Mouse (Mus musculus): ENCODE measurements around the gene Toe1.

The Toe1 gene

GRCm38 (mm10) chr4:116792453-116792852 lies 15.0 kb downstream of the Toe1 start:
- no peak for DNase-seq (ENCODE audit: low spot score)

- peak; percentile 93 for DNase-seq (ENCODE audit: low spot score)
These were observed 18.5 kb downstream of the Toe1 start for GRCm38 (mm10) chr4:116788956-116789355.

DNA sequence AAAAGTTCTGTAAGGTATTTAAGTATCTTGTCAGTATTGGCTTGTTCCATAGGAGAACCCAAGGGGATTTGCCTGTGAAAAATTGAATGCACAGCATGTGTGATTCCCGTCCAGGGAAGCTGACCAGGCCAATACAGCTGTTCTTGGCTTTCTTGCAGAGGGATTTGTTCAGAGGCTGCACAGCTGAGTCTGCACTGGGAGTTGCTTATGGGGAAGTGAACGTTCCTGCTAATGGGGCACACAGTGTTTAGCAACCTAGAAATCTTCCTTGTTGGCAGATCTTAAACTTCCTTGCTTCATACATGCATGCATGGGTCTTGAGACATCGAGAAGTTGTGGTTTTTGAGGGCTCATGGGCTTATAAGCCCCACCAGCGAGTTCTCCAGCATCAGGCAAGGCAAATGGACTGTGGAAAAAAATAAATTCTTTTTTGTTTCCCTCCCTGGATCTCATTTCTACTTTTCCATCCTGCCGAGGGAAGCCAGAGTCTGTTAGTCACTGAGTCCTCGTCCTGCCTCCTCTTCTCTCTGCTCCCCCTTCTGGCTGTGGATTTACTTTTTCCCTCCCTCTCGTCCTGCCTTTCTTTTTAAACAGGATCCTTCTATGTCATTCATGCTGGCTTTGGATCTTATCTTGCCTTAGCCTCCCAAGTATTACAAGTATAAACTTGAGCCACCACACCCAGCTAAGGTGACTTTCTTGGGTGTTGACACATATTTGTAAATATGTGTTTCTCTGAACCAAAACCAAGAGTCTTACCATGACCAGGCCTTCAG lies 19.3 kb downstream of the Toe1 start:
- DNase-seq (ENCODE audit: low spot score): no peak

- no peak for DNase-seq (ENCODE audit: low spot score)
These were observed 20.9 kb downstream of the Toe1 start for GRCm38 (mm10) chr4:116786587-116786986.

GRCm38 (mm10) chr4:116782171-116782570 lies 25.3 kb downstream of the Toe1 start:
- DNase-seq (ENCODE audit: low spot score): peak; percentile 36

DNA sequence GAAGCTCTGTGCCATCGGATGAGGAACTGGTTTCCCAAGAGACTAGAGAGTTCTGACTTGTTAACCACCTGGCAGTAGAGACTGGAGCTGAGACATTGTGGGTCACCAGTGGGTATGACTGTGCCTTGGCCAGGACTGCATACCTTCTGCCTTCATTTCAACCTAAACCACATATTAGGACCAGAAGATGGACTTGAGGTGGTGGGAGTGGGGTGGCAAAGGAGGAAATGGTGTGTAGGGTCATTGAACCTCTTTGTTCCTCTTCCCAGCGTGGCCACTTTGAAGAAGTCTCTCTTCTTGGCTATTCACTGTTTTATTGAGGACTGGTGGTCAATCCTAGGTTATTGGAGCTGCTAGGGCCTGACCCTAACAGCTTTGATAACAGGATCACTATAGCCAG lies 26.1 kb downstream of the Toe1 start:
- no peak for DNase-seq (ENCODE audit: low spot score)

DNA sequence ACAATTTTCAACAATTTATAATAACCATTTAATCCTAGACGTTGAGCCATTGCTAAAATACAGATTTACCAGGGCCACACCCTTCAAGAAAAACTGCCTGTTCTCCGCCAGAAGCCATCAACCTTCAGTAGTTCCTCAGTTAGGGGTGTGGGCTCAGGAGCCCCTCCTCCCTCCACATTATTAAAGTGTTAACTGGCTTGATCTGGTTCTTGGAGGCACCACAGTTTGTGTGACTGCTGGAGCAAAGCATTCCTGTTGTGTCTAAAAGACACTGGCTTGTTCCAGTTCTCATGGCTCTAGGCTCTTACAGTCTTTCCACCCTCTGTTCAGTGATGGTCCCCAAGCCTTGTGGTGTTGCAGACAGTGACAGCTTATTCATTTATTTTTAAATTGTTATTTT lies 26.9 kb downstream of the Toe1 start:
- DNase-seq (ENCODE audit: low spot score): no peak

GRCm38 (mm10) chr4:116777079-116777478 lies 30.4 kb downstream of the Toe1 start:
- no peak for DNase-seq (ENCODE audit: low spot score)

DNA sequence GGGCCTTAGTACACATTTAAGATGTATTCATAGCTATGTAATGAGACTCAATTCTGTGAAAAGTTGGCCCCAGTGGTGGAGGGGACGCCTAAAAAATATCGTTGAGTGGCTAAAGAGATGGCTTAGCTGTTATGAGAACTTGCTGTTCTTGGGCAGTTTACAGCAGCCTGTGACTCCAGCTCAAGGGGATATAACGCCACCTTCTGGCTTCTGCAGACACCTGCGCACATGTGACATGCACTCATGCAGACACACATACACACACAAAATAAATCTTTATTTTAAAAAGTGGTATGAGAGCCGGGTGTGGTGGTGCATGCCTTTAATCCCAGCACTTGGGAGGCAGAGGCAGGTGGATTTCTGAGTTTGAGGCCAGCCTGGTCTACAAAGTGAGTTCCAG lies 31.0 kb downstream of the Toe1 start:
- DNase-seq (ENCODE audit: low spot score): no peak

DNA sequence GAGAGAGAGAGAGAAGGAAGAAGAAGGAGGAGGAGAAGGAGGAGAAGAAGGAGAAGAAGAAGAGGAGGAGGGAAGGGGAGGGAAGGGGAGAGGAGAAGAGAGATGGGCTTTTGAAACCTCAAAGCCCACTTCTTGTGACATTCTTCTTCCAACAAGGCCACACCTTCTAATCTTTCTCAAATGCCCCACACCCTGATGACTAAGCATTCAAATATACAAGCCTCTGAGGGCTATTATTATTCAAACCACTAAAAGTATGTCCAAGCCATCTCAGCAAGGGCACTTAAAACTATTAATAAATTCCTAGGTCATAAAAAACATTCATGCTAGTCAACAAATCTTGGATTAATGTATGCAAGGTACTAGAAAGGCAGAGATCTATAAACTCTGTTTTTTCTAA lies 38.4 kb downstream of the Toe1 start:
- no peak for DNase-seq (ENCODE audit: low spot score)

- DNase-seq (ENCODE audit: low spot score): no peak
These were observed 38.9 kb downstream of the Toe1 start for GRCm38 (mm10) chr4:116768510-116768909.

- no peak for DNase-seq (ENCODE audit: low spot score)
These were observed 43.4 kb downstream of the Toe1 start for GRCm38 (mm10) chr4:116764001-116764400.

DNA sequence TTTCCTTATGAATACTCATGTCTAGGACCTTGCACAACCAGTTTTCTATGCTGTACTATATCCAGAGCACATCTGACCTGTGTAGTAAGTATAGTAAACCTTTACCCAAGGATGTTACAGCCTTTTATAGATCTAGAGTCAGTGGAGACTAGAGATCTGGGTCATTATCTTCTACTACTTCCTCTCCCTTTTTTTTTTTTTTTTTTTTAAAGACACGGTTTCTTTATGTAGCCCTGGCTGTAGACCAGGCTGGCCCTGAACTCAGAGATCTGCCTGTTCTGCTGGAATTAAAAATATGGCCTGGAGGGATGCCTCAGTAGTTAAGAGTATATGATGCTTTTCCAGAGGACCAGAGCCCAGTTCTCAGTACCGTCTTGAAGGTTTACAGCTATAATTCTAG lies 45.5 kb downstream of the Toe1 start:
- DNase-seq (ENCODE audit: low spot score): no peak

GRCm38 (mm10) chr4:116749750-116750149 lies 57.7 kb downstream of the Toe1 start:
- no peak for DNase-seq (ENCODE audit: low spot score)

All from layer of hippocampus, adult 11-12 months (tissue).